Mouse (Mus musculus) embryonic facial prominence, embryonic 14.5 days (tissue): ENCODE measurements at regions not wholly inside any gene's neighbourhood (a gene's known extent, or its start where the extent isn't known, plus 50 kb on each side); places are given as distances from the start of the nearest gene placed in this dataset.

Experiments
- ATAC-seq: fragments of 200-750 bp; cut with Nextera tagmentation; 2 replicates; pipeline ENCODE4 v1.8.0; 2017; ENCODE audit warnings: low read depth, moderate number of reproducible peaks, moderate TSS enrichment
- DNase-seq: peaks from one replicate; pipeline ENCODE4 v3.0.0-alpha.2; 2015; ENCODE audit warnings: low spot score
- H3K27ac ChIP-seq: fragments of 300-500 bp; sonication (generic); replicated peaks from 2 replicates; pipeline ENCODE4 v1.5.1; 2014; ENCODE audit warnings: low read depth, mild to moderate bottlenecking, low read length, moderate library complexity
- H3K27me3 ChIP-seq: fragments of 300-500 bp; sonication (generic); replicated peaks from 2 replicates; pipeline ENCODE4 v1.6.1; 2014; ENCODE audit warnings: low read length; ENCODE audit not compliant: control insufficient read depth, insufficient read depth
- H3K36me3 ChIP-seq: fragments of 300-500 bp; sonication (generic); 2 replicates; pipeline ENCODE4 v1.6.1; 2014; ENCODE audit warnings: low read length, mixed read lengths; ENCODE audit not compliant: control insufficient read depth, insufficient read depth
- H3K4me1 ChIP-seq: fragments of 300-500 bp; sonication (generic); 2 replicates; pipeline ENCODE4 v1.6.1; 2014; ENCODE audit warnings: antibody characterized with exemption, low read length; ENCODE audit not compliant: control insufficient read depth, insufficient read depth
- H3K4me2 ChIP-seq: fragments of 300-500 bp; sonication (generic); 2 replicates; pipeline ENCODE4 v1.6.1; 2014; ENCODE audit warnings: low read depth, mild to moderate bottlenecking, low read length, moderate library complexity, mixed read lengths
- H3K4me3 ChIP-seq: fragments of 300-500 bp; sonication (generic); 2 replicates; pipeline ENCODE4 v1.5.1; 2014; ENCODE audit warnings: low read depth, mild to moderate bottlenecking, low read length
- H3K9ac ChIP-seq: fragments of 300-500 bp; sonication (generic); 2 replicates; pipeline ENCODE4 v1.6.1; 2014; ENCODE audit warnings: low read depth, mild to moderate bottlenecking, low read length, moderate library complexity, mixed read lengths
- H3K9me3 ChIP-seq: fragments of 300-500 bp; sonication (generic); 2 replicates; pipeline ENCODE4 v1.6.1; 2016; ENCODE audit warnings: low read length; ENCODE audit not compliant: control insufficient read depth
- WGBS: fragments of 180-500 bp; shearing (Covaris S2); extraction: QIAGEN DNeasy Blood & Tissue Kit; methylation state at CpG from one replicate; pipeline ENCODE4 v1.1.7; 2014; 5-methylcytosine and 5-hydroxymethylcytosine counted together

DNA sequence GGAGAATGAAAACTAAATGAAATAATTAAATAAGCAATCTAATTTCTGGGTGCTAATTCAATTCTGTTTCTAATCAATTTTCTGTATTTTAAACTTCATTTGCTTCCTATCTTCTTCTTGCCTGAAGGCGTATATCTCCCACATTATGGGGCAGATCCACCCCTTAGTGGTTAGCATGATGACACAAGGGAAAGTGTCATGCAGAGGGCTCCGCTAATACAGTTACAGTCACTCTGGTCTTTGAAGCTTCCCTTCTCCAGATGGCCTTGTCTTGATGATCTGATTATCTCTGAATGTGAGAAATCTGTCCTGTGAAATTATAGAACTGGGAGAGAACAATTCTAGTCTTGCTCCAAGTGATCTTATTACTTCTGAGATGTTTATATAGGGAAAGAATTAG lies 219.1 kb downstream of the Gm11146 start:
- ATAC-seq (no peak), DNase-seq (no peak)
- no peak overlapping the region for H3K4me2 ChIP-seq
- no peaks in the 10 kb centered on the region for H3K9me3 ChIP-seq
- no peak overlapping the region for H3K27ac ChIP-seq
- H3K4me3 ChIP-seq = no peak overlapping the region
- H3K36me3 ChIP-seq = no peaks in the 10 kb centered on the region
- H3K4me1 ChIP-seq = no peaks in the 10 kb centered on the region
- 71% methylated on average over 2 of the region's 2 CpGs for WGBS
- H3K27me3 ChIP-seq = no peaks in the 10 kb centered on the region
- H3K9ac ChIP-seq = no peak overlapping the region

DNA sequence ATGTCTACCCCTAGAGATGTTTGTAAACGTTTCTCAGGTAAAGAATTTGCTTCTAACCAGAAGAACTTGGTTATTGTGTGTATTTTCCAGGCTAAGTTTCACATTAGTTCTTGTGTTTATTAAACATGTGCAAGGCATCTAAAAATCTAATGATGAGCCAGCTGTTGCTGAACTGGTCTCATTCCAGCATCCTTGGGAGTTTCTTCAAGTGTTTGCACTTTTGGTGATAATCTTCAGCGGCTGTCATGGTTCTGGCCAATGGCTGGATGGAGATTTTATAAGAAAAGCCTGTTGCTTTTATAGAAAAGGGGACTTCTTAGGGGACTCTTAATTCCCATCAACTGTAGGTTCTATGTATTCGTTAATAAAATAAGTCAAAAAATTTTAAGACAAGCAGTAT lies 229.1 kb downstream of the Gm11146 start:
- H3K36me3 ChIP-seq = no peaks in the 10 kb centered on the region
- H3K4me3 ChIP-seq = no peak overlapping the region
- H3K9ac ChIP-seq = no peak overlapping the region
- H3K4me1 ChIP-seq = no peaks in the 10 kb centered on the region
- no peak overlapping the region for H3K4me2 ChIP-seq
- ATAC-seq (no peak), DNase-seq (no peak)
- H3K9me3 ChIP-seq = no peaks in the 10 kb centered on the region
- no peak overlapping the region for H3K27ac ChIP-seq
- 84% methylated on average over 3 of the region's 3 CpGs for WGBS
- no peaks in the 10 kb centered on the region for H3K27me3 ChIP-seq

- ATAC-seq (no peak), DNase-seq (no peak)
- Histone ChIP-seq H3K4me2 (no peak overlapping the region), H3K4me3 (no peak overlapping the region), H3K9me3 (no peaks in the 10 kb centered on the region), H3K27me3 (no peaks in the 10 kb centered on the region), H3K9ac (no peak overlapping the region), H3K36me3 (no peaks in the 10 kb centered on the region), H3K4me1 (no peaks in the 10 kb centered on the region), H3K27ac (no peak overlapping the region)
- 95% methylated on average over 2 of the region's 2 CpGs for WGBS
These were observed 232.1 kb downstream of the Gm11146 start for GRCm38 (mm10) chr16:77369810-77370209.

DNA sequence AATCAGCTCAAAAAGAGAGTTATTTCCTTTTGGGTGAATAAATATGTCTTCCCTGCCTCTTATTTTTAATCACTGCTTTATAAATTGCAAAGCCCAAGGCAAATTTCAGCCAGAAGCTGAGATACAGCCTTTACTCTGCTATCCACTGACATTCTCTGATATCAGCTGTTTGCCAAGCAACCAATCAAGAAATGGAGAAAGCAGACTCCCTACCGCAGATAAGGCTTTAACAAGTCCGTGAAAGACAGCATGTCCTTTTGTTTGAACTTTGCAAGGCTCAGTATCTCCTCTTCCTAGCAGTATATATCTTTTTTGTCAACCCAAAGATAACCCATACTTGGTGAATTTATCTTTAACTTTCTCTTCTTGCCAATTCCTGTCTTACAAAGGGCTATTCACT lies 236.6 kb downstream of the Gm11146 start:
- Histone ChIP-seq H3K36me3 (no peaks in the 10 kb centered on the region), H3K27me3 (no peaks in the 10 kb centered on the region), H3K27ac (no peak overlapping the region), H3K4me1 (no peaks in the 10 kb centered on the region), H3K4me3 (no peak overlapping the region), H3K9ac (no peak overlapping the region), H3K4me2 (no peak overlapping the region), H3K9me3 (no peaks in the 10 kb centered on the region)
- ATAC-seq (no peak), DNase-seq (no peak)
- 68% methylated on average over 2 of the region's 2 CpGs for WGBS

DNA sequence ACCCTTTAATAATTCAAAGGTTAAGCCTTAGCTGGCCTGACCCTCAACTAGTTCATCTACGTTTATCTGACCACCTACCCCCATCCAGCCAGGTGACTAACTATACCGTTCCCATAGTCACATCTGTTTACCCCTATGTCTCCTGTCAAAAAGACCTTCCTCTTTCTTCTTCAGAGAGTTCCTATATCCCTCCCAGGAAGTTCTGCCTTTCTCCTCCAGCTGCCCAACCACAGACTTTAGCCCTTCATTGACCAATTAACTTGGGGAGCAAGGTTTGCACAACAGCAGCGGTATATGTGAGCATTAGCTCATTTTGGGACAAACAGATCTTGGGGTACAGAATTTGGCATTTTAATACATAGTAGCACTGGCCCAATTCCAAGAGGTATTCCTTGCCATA lies 237.5 kb downstream of the Gm11146 start:
- Histone ChIP-seq H3K9ac (no peak overlapping the region), H3K4me1 (no peaks in the 10 kb centered on the region), H3K4me3 (no peak overlapping the region), H3K27me3 (no peaks in the 10 kb centered on the region), H3K27ac (no peak overlapping the region), H3K36me3 (no peaks in the 10 kb centered on the region), H3K9me3 (no peaks in the 10 kb centered on the region), H3K4me2 (no peak overlapping the region)
- ATAC-seq = no peak
- 93% methylated on average over 3 of the region's 3 CpGs for WGBS
- DNase-seq = no peak

GRCm38 (mm10) chr16:77359190-77359589 lies 242.7 kb downstream of the Gm11146 start:
- H3K4me1 ChIP-seq = no peaks in the 10 kb centered on the region
- H3K4me2 ChIP-seq = no peak overlapping the region
- no peaks in the 10 kb centered on the region for H3K9me3 ChIP-seq
- H3K27me3 ChIP-seq = no peaks in the 10 kb centered on the region
- WGBS = 85% methylated on average over 5 of the region's 5 CpGs
- no peaks in the 10 kb centered on the region for H3K36me3 ChIP-seq
- ATAC-seq (no peak), DNase-seq (no peak)
- no peak overlapping the region for H3K9ac ChIP-seq
- no peak overlapping the region for H3K4me3 ChIP-seq
- H3K27ac ChIP-seq = no peak overlapping the region

DNA sequence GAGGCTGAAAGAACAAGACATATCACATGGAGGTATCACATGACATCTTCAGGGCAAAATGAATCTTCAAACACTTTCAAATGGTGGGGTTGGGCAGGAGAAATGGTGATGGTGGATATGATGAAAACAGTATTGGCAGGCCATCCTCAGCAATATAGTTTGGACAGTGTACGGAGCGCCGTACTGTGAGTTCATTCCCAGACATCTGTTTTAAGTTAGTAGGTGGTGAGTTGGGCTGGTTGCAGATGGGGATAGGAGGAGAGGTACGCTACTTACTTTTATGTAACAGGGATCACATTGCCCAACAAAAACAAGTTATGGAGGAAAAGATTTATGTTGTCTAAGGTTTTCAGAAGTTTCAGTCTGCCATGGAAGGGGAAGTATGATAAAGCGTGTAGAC lies 246.6 kb downstream of the Gm11146 start:
- no peaks in the 10 kb centered on the region for H3K4me1 ChIP-seq
- H3K36me3 ChIP-seq = 0 out of 2 replicates have a peak, but pooled peaks cover 5% of the 10 kb centered on the region
- no peak overlapping the region for H3K9ac ChIP-seq
- H3K27me3 ChIP-seq = no peaks in the 10 kb centered on the region
- WGBS = 57% methylated on average over 5 of the region's 5 CpGs
- no peak overlapping the region for H3K27ac ChIP-seq
- no peak overlapping the region for H3K4me2 ChIP-seq
- no peak for ATAC-seq
- H3K4me3 ChIP-seq = no peak overlapping the region
- no peaks in the 10 kb centered on the region for H3K9me3 ChIP-seq
- no peak for DNase-seq

DNA sequence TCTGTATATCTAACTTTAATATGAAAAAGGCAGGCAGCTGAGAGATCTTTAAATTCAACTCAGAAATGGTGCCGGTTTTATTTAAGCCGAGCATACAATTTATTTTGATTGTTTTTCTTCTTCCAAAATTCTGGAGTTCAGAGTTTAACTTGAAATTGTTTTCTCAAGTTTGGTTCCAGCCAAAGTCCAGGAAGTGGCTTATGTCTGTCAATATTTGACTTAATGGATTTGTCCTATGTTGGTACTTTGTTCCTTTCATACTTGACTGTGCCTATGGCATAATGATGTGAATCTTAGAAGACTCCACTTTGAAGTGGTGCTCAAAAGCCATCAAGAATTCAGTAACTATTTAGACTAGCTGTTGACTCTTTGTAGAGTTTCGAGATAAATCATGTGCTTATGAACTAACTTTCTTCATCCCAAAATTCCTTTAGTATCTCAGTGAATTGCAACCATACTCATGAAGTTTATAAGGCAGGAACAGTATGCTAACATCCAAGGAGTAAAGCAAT lies 247.6 kb downstream of the Gm11146 start:
- DNase-seq (no peak), ATAC-seq (no peak)
- Histone ChIP-seq H3K9ac (no peak overlapping the region), H3K27me3 (no peaks in the 10 kb centered on the region), H3K27ac (no peak overlapping the region), H3K4me1 (no peaks in the 10 kb centered on the region), H3K4me3 (no peak overlapping the region), H3K9me3 (no peaks in the 10 kb centered on the region), H3K36me3 (peaks cover 8% of the 10 kb centered on the region; the same call in 1 of the 2 replicates), H3K4me2 (no peak overlapping the region)
- WGBS = 90% methylated on average over 3 of the region's 3 CpGs

- H3K27me3 ChIP-seq = no peaks in the 10 kb centered on the region
- peaks cover 12% of the 10 kb centered on the region; the same call in 1 of the 2 replicates for H3K36me3 ChIP-seq
- H3K9me3 ChIP-seq = no peaks in the 10 kb centered on the region
- H3K4me1 ChIP-seq = no peaks in the 10 kb centered on the region
- H3K4me2 ChIP-seq = no peak overlapping the region
- 79% methylated on average over 7 of the region's 7 CpGs for WGBS
- no peak for ATAC-seq
- no peak overlapping the region for H3K27ac ChIP-seq
- no peak overlapping the region for H3K9ac ChIP-seq
- H3K4me3 ChIP-seq = no peak overlapping the region
- no peak for DNase-seq
These were observed 255.8 kb downstream of the Gm11146 start for GRCm38 (mm10) chr16:77346128-77346527.
